Comparison of ENCODE assay signal across 24 mouse cellular contexts in genomic region chr8:42442786-42443185, GRCm38 (mm10).
DNase-seq lines count a peak whose midpoint lies in the region; ATAC-seq and TF ChIP-seq lines count a peak whose summit lies in the region.
"Had no signal": no experiment of that assay in that cellular context is flagged by ENCODE, and none has a peak within 500 bp of the region (broad histone marks: within the 10 kb centered on the region; RNA-seq: fewer than 3 reads in every experiment).

No protein-coding gene starts in this region.

- no peak overlapping the region for H3K27ac ChIP-seq in forebrain, embryonic 12.5 days
- H3K27ac ChIP-seq in forebrain, postnatal 0 days (ENCODE audit: low read depth, low read length) = no peak overlapping the region
- H3K27ac ChIP-seq in lung, embryonic 14.5 days (ENCODE audit: low read depth) = no peak overlapping the region
- H3K27ac ChIP-seq in embryonic facial prominence, embryonic 15.5 days (replicated peaks) = no peak overlapping the region
- H3K27ac ChIP-seq: hindbrain, embryonic 10.5 days; kidney, postnatal 0 days; limb, embryonic 13.5 days; liver, embryonic 12.5 days; neural tube, embryonic 13.5 days; stomach, embryonic 15.5 days had no signal

- ATAC-seq in forebrain, embryonic 12.5 days (ENCODE audit: low FRiP score) = peak; percentile 61; the same call in 1 of the 2 replicates
- ATAC-seq in forebrain, postnatal 0 days = no peak
- no peak for ATAC-seq in lung, embryonic 14.5 days (ENCODE audit: insufficient read depth)
- ATAC-seq in embryonic facial prominence, embryonic 15.5 days (ENCODE audit: insufficient number of reproducible peaks, low FRiP score, low TSS enrichment, low read depth) = peak; percentile 69
- ATAC-seq: hindbrain, embryonic 16.5 days; intestine, embryonic 16.5 days; liver, embryonic 12.5 days had no signal

- no peaks in the 10 kb centered on the region for H3K4me1 ChIP-seq in forebrain, embryonic 12.5 days
- no peaks in the 10 kb centered on the region for H3K4me1 ChIP-seq in forebrain, postnatal 0 days (ENCODE audit: insufficient read depth)
- no peaks in the 10 kb centered on the region for H3K4me1 ChIP-seq in lung, embryonic 14.5 days (ENCODE audit: insufficient read depth)
- no peaks in the 10 kb centered on the region for H3K4me1 ChIP-seq in lung, adult 2 months (ENCODE audit: control insufficient read depth, insufficient read depth, low read length)
- H3K4me1 ChIP-seq in embryonic facial prominence, embryonic 15.5 days = no peaks in the 10 kb centered on the region
- H3K4me1 ChIP-seq: hindbrain, embryonic 10.5 days; limb, embryonic 13.5 days; liver, embryonic 12.5 days; neural tube, embryonic 13.5 days; stomach, embryonic 15.5 days had no signal

- no peak overlapping the region for H3K4me2 ChIP-seq in forebrain, embryonic 12.5 days
- no peak overlapping the region for H3K4me2 ChIP-seq in forebrain, postnatal 0 days (ENCODE audit: low read depth)
- no peak overlapping the region for H3K4me2 ChIP-seq in lung, embryonic 14.5 days
- no peak overlapping the region for H3K4me2 ChIP-seq in embryonic facial prominence, embryonic 15.5 days (replicated peaks)
- H3K4me2 ChIP-seq: limb, embryonic 13.5 days; liver, embryonic 12.5 days; neural tube, embryonic 13.5 days; stomach, embryonic 15.5 days had no signal

- H3K9ac ChIP-seq in forebrain, embryonic 12.5 days = no peak overlapping the region
- H3K9ac ChIP-seq in forebrain, postnatal 0 days = no peak overlapping the region
- no peak overlapping the region for H3K9ac ChIP-seq in lung, embryonic 14.5 days
- no peak overlapping the region for H3K9ac ChIP-seq in embryonic facial prominence, embryonic 15.5 days
- H3K9ac ChIP-seq: limb, embryonic 13.5 days; liver, embryonic 12.5 days; neural tube, embryonic 13.5 days; stomach, embryonic 15.5 days had no signal

- H3K27me3 ChIP-seq in forebrain, embryonic 12.5 days = no peaks in the 10 kb centered on the region
- no peaks in the 10 kb centered on the region for H3K27me3 ChIP-seq in forebrain, postnatal 0 days (ENCODE audit: insufficient read depth, low read length)
- no peaks in the 10 kb centered on the region for H3K27me3 ChIP-seq in lung, embryonic 14.5 days (ENCODE audit: insufficient read depth, low read length)
- no peaks in the 10 kb centered on the region for H3K27me3 ChIP-seq in embryonic facial prominence, embryonic 15.5 days
- H3K27me3 ChIP-seq: CH12.LX; limb, embryonic 13.5 days; liver, embryonic 12.5 days; neural tube, embryonic 13.5 days; stomach, embryonic 15.5 days had no signal

- DNase-seq in forebrain, postnatal 0 days = no peak
- peak; percentile 15 for DNase-seq in lung, embryonic 14.5 days
- DNase-seq in lung, adult 2 months = no peak
- DNase-seq in brain, embryonic 14.5 days (ENCODE audit: low read depth) = peak; percentile 56
- DNase-seq: adrenal gland, adult 8-10 months; cerebellum, adult 9-10 months; gastrocnemius, postnatal 14 days; heart, postnatal 14 days; kidney, adult 8-10 months; kidney, postnatal 4 days; lung, adult 18-20 months; lung, postnatal 14 days; right cerebral cortex, postnatal 25 days had no signal

- H3K4me3 ChIP-seq in forebrain, embryonic 12.5 days (replicated peaks) = no peak overlapping the region
- no peak overlapping the region for H3K4me3 ChIP-seq in forebrain, postnatal 0 days (ENCODE audit: low read depth, low read length)
- no peak overlapping the region for H3K4me3 ChIP-seq in lung, embryonic 14.5 days (ENCODE audit: low read depth, low read length)
- H3K4me3 ChIP-seq in lung, adult 2 months (replicated peaks; ENCODE audit: extremely low read depth, low read depth, low read length) = no peak overlapping the region
- no peak overlapping the region for H3K4me3 ChIP-seq in embryonic facial prominence, embryonic 15.5 days (replicated peaks)
- H3K4me3 ChIP-seq: hindbrain, embryonic 10.5 days; limb, embryonic 13.5 days; liver, embryonic 12.5 days; neural tube, embryonic 13.5 days; stomach, embryonic 15.5 days had no signal

- no peaks in the 10 kb centered on the region for H3K36me3 ChIP-seq in forebrain, embryonic 12.5 days (replicated peaks)
- no peaks in the 10 kb centered on the region for H3K36me3 ChIP-seq in forebrain, postnatal 0 days (ENCODE audit: insufficient read depth)
- H3K36me3 ChIP-seq in lung, embryonic 14.5 days (ENCODE audit: insufficient read depth) = no peaks in the 10 kb centered on the region
- H3K36me3 ChIP-seq in embryonic facial prominence, embryonic 15.5 days = no peaks in the 10 kb centered on the region
- H3K36me3 ChIP-seq: hindbrain, embryonic 10.5 days; limb, embryonic 13.5 days; liver, embryonic 12.5 days; neural tube, embryonic 13.5 days; stomach, embryonic 15.5 days had no signal

- no peak for TF ChIP-seq CTCF in forebrain, postnatal 0 days (IDR thresholded peaks at IDR 0.05; ENCODE audit: low read depth)
- TF ChIP-seq CTCF in lung, embryonic 14.5 days (IDR thresholded peaks at IDR 0.05; ENCODE audit: low read depth) = no peak
- no peak for TF ChIP-seq CTCF in lung, adult 2 months (IDR thresholded peaks at IDR 0.05; ENCODE audit: insufficient read depth, low read length)
- no peak for TF ChIP-seq CTCF in brain, embryonic 14.5 days (IDR thresholded peaks at IDR 0.05; ENCODE audit: borderline replicate concordance, extremely low read depth, insufficient read depth, insufficient read length)

- H3K9me3 ChIP-seq in forebrain, embryonic 12.5 days = no peaks in the 10 kb centered on the region
- H3K9me3 ChIP-seq in forebrain, postnatal 0 days (ENCODE audit: low read length) = no peaks in the 10 kb centered on the region
- no peaks in the 10 kb centered on the region for H3K9me3 ChIP-seq in lung, embryonic 14.5 days (ENCODE audit: low read depth, low read length)
- no peaks in the 10 kb centered on the region for H3K9me3 ChIP-seq in embryonic facial prominence, embryonic 15.5 days (replicated peaks)
- H3K9me3 ChIP-seq: hindbrain, embryonic 10.5 days; limb, embryonic 13.5 days; liver, embryonic 12.5 days; neural tube, embryonic 13.5 days; stomach, embryonic 15.5 days had no signal

- TF ChIP-seq POLR2A in lung, adult 2 months (IDR thresholded peaks at IDR 0.05; ENCODE audit: borderline replicate concordance, extremely low read depth, low read depth, low read length) = no peak
- TF ChIP-seq POLR2A in brain, embryonic 14.5 days (IDR thresholded peaks at IDR 0.05; ENCODE audit: borderline replicate concordance, extremely low read depth, insufficient read depth, insufficient read length, poor library complexity, severe bottlenecking) = no peak

Comparison
In these comparisons a context has a peak if more than half of its experiments do, and no peak if none do; other contexts are left out.
1. ATAC-seq: peak in forebrain, embryonic 12.5 days (single experiment) and embryonic facial prominence, embryonic 15.5 days (single experiment); none in forebrain, postnatal 0 days (single experiment) and lung, embryonic 14.5 days (single experiment).
2. DNase-seq: peak in lung, embryonic 14.5 days (single experiment) and brain, embryonic 14.5 days (single experiment); none in forebrain, postnatal 0 days (single experiment) and lung, adult 2 months (single experiment).